Mouse (Mus musculus) layer of hippocampus, adult 9-11 months (tissue): ENCODE measurements at regions not wholly inside any gene's neighbourhood (a gene's known extent, or its start where the extent isn't known, plus 50 kb on each side); places are given as distances from the start of the nearest gene placed in this dataset.
"Not testable (repeated sequence)": the region's sequence is repeated elsewhere in the genome, so short reads cannot be mapped to it uniquely, and the experiment has no call there.

ENCODE experiments used
- DNase-seq: peaks from one replicate; pipeline ENCODE4 v3.0.0; 2022

GRCm38 (mm10) chr14:124801589-124801988 lies 124.7 kb upstream of the Fgf14 start:
- not testable (repeated sequence) for DNase-seq

- DNase-seq: no peak
These were observed 123.5 kb upstream of the Fgf14 start for GRCm38 (mm10) chr14:124800421-124800820.

GRCm38 (mm10) chr14:124775402-124775801 lies 98.5 kb upstream of the Fgf14 start:
- DNase-seq: no peak

GRCm38 (mm10) chr14:124767996-124768395 lies 91.1 kb upstream of the Fgf14 start:
- no peak for DNase-seq

- DNase-seq: peak; percentile 6
These were observed 90.3 kb upstream of the Fgf14 start for GRCm38 (mm10) chr14:124767234-124767633.

- peak; percentile 3 for DNase-seq
These were observed 65.6 kb upstream of the Fgf14 start for GRCm38 (mm10) chr14:124742491-124742890.
